Mouse (Mus musculus) liver, embryonic 14.5 days (tissue): ENCODE results near the gene Cela1.

Experiments used
- CTCF ChIP-seq: IDR thresholded peaks from 2 replicates; pipeline ENCODE4 v1.5.1; 2016; ENCODE audit warnings: antibody characterized with exemption, low read depth, control low read depth
- EP300 ChIP-seq: IDR thresholded peaks from 2 replicates; pipeline ENCODE4 v1.6.1; 2016; ENCODE audit warnings: antibody characterized with exemption, low read depth

DNA sequence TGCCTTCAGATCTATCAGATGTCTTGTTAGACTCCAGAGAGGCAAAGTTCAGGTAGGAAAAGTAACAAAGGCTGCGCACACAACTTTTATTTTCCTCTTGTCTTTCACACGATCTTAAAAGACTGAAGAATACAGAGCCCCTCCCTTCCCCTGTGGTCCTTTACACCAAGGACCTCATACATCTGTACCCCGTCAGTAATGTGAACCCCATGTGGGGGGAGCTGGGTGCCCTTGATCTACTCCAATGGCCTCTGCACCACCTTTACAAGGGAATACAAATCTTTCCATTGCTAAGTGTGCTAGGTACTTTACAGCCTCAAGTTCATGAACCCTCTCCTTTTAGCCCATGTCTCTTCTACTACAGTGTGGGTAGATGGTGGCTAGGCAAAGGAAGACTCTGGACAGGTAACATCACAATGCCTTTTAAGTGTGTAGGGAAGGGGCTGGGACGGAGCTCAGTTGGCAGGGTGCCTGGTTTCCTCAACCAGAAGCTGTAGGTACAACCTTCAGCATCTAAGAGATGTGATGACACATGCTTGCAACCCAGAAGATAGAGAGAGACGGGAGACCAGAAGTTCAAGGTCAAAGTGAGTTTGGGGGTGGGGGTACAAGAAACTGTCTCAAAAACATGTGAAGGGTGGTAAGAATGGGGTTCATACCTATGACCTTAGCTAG is 19.7 kb downstream of the Cela1 start:
- TF ChIP-seq CTCF (no peak), EP300 (no peak)
